Mouse (Mus musculus) mature B cell (primary cell): ENCODE measurements around the gene Stam2.

ENCODE experiments used
- in situ Hi-C: fragments of 300-500 bp; cut with MboI; formaldehyde crosslinking; loops from 2 replicates; pipeline ENCODE4 v1.14.3; 2019

The Stam2 gene

GRCm38 (mm10) chr2:52742256-52743158 lies at the start of gene Stam2:
Gene Stam2 (minus strand): TSS chr2:52742281.
- in situ Hi-C loops, result no loop called here

GRCm38 (mm10) chr2:52785106-52785721 lies 43.1 kb upstream of the Stam2 start:
- in situ Hi-C loops, result no loop called here

GRCm38 (mm10) chr2:52779987-52780386 lies 37.9 kb upstream of the Stam2 start:
- in situ Hi-C loops, result no loop called here

- in situ Hi-C loops, result no loop called here
Measured at GRCm38 (mm10) chr2:52779381-52779780, 37.3 kb upstream of the Stam2 start.

- in situ Hi-C loops, result no loop called here
Measured at GRCm38 (mm10) chr2:52777839-52778238, 35.8 kb upstream of the Stam2 start.

GRCm38 (mm10) chr2:52774373-52774772 lies 32.3 kb upstream of the Stam2 start:
- in situ Hi-C loops, result loop anchor here (25.0 kb wide), 1 partner anchor 313 kb away; no protein-coding TSS in a partner anchor

- in situ Hi-C loops, result loop anchor here (25.0 kb wide), 1 partner anchor 314 kb away; no protein-coding TSS in a partner anchor
Measured at GRCm38 (mm10) chr2:52772774-52773393, 30.8 kb upstream of the Stam2 start.

GRCm38 (mm10) chr2:52765130-52765529 lies 23.0 kb upstream of the Stam2 start:
- in situ Hi-C loops, result loop anchor here (25.0 kb wide), 1 partner anchor 322 kb away; no protein-coding TSS in a partner anchor

- in situ Hi-C loops, result loop anchor here (25.0 kb wide), 1 partner anchor 323 kb away; no protein-coding TSS in a partner anchor
Measured at GRCm38 (mm10) chr2:52763891-52764290, 21.8 kb upstream of the Stam2 start.

GRCm38 (mm10) chr2:52763040-52763736 lies 21.1 kb upstream of the Stam2 start:
- in situ Hi-C loops, result loop anchor here (25.0 kb wide), 1 partner anchor 324 kb away; no protein-coding TSS in a partner anchor

- in situ Hi-C loops, result loop anchor here (25.0 kb wide), 1 partner anchor 325 kb away; no protein-coding TSS in a partner anchor
Measured at GRCm38 (mm10) chr2:52762529-52762928, 20.4 kb upstream of the Stam2 start.

- in situ Hi-C loops, result loop anchor here (25.0 kb wide), 1 partner anchor 329 kb away; no protein-coding TSS in a partner anchor
Measured at GRCm38 (mm10) chr2:52758627-52759026, 16.5 kb upstream of the Stam2 start.

- in situ Hi-C loops, result loop anchor here (25.0 kb wide), 1 partner anchor 331 kb away; no protein-coding TSS in a partner anchor
Measured at GRCm38 (mm10) chr2:52756691-52757090, 14.6 kb upstream of the Stam2 start.

- in situ Hi-C loops, result loop anchor here (25.0 kb wide), 1 partner anchor 334 kb away; no protein-coding TSS in a partner anchor
Measured at GRCm38 (mm10) chr2:52753573-52754317, 11.7 kb upstream of the Stam2 start.

GRCm38 (mm10) chr2:52744099-52744498 lies 2.0 kb upstream of the Stam2 start:
- in situ Hi-C loops, result no loop called here

GRCm38 (mm10) chr2:52741681-52742255 lies 313 bp downstream of the Stam2 start:
- in situ Hi-C loops, result no loop called here

GRCm38 (mm10) chr2:52740596-52740995 lies 1.5 kb downstream of the Stam2 start:
- in situ Hi-C loops, result no loop called here

- in situ Hi-C loops, result no loop called here
Measured at GRCm38 (mm10) chr2:52734504-52734903, 7.6 kb downstream of the Stam2 start.

- in situ Hi-C loops, result no loop called here
Measured at GRCm38 (mm10) chr2:52733659-52734058, 8.4 kb downstream of the Stam2 start.

- in situ Hi-C loops, result no loop called here
Measured at GRCm38 (mm10) chr2:52732611-52733010, 9.5 kb downstream of the Stam2 start.
